Mouse (Mus musculus): Measurements from ENCODE around the gene Adprhl1. TPM values are rescaled to one million over a fixed set of nuclear protein-coding genes. Genes with fewer than 3 reads are reported as not detected.

The Adprhl1 gene
- polyA plus RNA-seq, 1 experiment from 2014 or later = 0.70 TPM

GRCm38 (mm10) chr8:13224426-13224825 lies 29.5 kb downstream of the Adprhl1 start:
- H3K27ac ChIP-seq (replicated peaks) = no peak overlapping the region
- peaks cover 13% of the 10 kb centered on the region for H3K4me1 ChIP-seq
- WGBS = 85% methylated on average over 9 of the region's 9 CpGs
- DNase-seq (ENCODE audit: low spot score) = no peak
- no peaks in the 10 kb centered on the region for H3K27me3 ChIP-seq (replicated peaks; ENCODE audit: low read depth, poor library complexity, severe bottlenecking)
- no peaks in the 10 kb centered on the region for H3K9me3 ChIP-seq
- no peaks in the 10 kb centered on the region for H3K36me3 ChIP-seq (replicated peaks)
- H3K4me3 ChIP-seq = no peak overlapping the region

GRCm38 (mm10) chr8:13218441-13218840 lies 35.5 kb downstream of the Adprhl1 start:
- WGBS = 85% methylated on average over 4 of the region's 4 CpGs
- Histone ChIP-seq H3K27ac (replicated peaks) (no peak overlapping the region), H3K36me3 (replicated peaks) (no peaks in the 10 kb centered on the region), H3K27me3 (replicated peaks; ENCODE audit: low read depth, poor library complexity, severe bottlenecking) (no peaks in the 10 kb centered on the region), H3K9me3 (no peaks in the 10 kb centered on the region), H3K4me3 (no peak overlapping the region), H3K4me1 (peaks cover 14% of the 10 kb centered on the region)
- no peak for DNase-seq (ENCODE audit: low spot score)

- Histone ChIP-seq H3K36me3 (replicated peaks) (no peaks in the 10 kb centered on the region), H3K27me3 (replicated peaks; ENCODE audit: low read depth, poor library complexity, severe bottlenecking) (no peaks in the 10 kb centered on the region), H3K4me1 (peaks cover 18% of the 10 kb centered on the region), H3K9me3 (no peaks in the 10 kb centered on the region), H3K4me3 (no peak overlapping the region), H3K27ac (replicated peaks) (no peak overlapping the region)
- DNase-seq (ENCODE audit: low spot score) = no peak
Observed at GRCm38 (mm10) chr8:13217986-13218385, 36.0 kb downstream of the Adprhl1 start.

- H3K9me3 ChIP-seq = no peaks in the 10 kb centered on the region
- no peaks in the 10 kb centered on the region for H3K27me3 ChIP-seq (replicated peaks; ENCODE audit: low read depth, poor library complexity, severe bottlenecking)
- no peak overlapping the region for H3K4me3 ChIP-seq
- no peaks in the 10 kb centered on the region for H3K36me3 ChIP-seq (replicated peaks)
- no peak for DNase-seq (ENCODE audit: low spot score)
- no peak overlapping the region for H3K27ac ChIP-seq (replicated peaks)
- 68% methylated on average over 5 of the region's 5 CpGs for WGBS
- H3K4me1 ChIP-seq = peaks cover 19% of the 10 kb centered on the region
Observed at GRCm38 (mm10) chr8:13217093-13217492, 36.9 kb downstream of the Adprhl1 start.

GRCm38 (mm10) chr8:13216386-13216785 lies 37.6 kb downstream of the Adprhl1 start:
- Histone ChIP-seq H3K27me3 (replicated peaks; ENCODE audit: low read depth, poor library complexity, severe bottlenecking) (no peaks in the 10 kb centered on the region), H3K9me3 (no peaks in the 10 kb centered on the region), H3K27ac (replicated peaks) (no peak overlapping the region), H3K36me3 (replicated peaks) (no peaks in the 10 kb centered on the region), H3K4me1 (peaks cover 19% of the 10 kb centered on the region), H3K4me3 (no peak overlapping the region)
- WGBS = 80% methylated on average over 8 of the region's 8 CpGs
- no peak for DNase-seq (ENCODE audit: low spot score)

- Histone ChIP-seq H3K36me3 (replicated peaks) (no peaks in the 10 kb centered on the region), H3K27ac (replicated peaks) (peak overlapping the region; percentile 27; the same call in 1 of the 2 replicates), H3K4me3 (peak overlapping the region; percentile 34; the same call in 1 of the 2 replicates), H3K27me3 (replicated peaks; ENCODE audit: low read depth, poor library complexity, severe bottlenecking) (no peaks in the 10 kb centered on the region), H3K4me1 (peaks cover 12% of the 10 kb centered on the region), H3K9me3 (no peaks in the 10 kb centered on the region)
- 23% methylated on average over 10 of the region's 10 CpGs for WGBS
- peak; percentile 87 for DNase-seq (ENCODE audit: low spot score)
Observed at GRCm38 (mm10) chr8:13213479-13214268, 40.3 kb downstream of the Adprhl1 start.

GRCm38 (mm10) chr8:13209770-13210169 lies 44.2 kb downstream of the Adprhl1 start:
- WGBS = 81% methylated on average over 1 of the region's 1 CpGs
- H3K27me3 ChIP-seq (replicated peaks; ENCODE audit: low read depth, poor library complexity, severe bottlenecking) = no peaks in the 10 kb centered on the region

GRCm38 (mm10) chr8:13208627-13209355 lies 45.2 kb downstream of the Adprhl1 start:
- Histone ChIP-seq H3K4me1 (peaks cover 9% of the 10 kb centered on the region), H3K27ac (replicated peaks) (no peak overlapping the region), H3K36me3 (replicated peaks) (no peaks in the 10 kb centered on the region), H3K4me3 (no peak overlapping the region), H3K27me3 (replicated peaks; ENCODE audit: low read depth, poor library complexity, severe bottlenecking) (0 out of 2 replicates have a peak, but pooled peaks cover 5% of the 10 kb centered on the region), H3K9me3 (no peaks in the 10 kb centered on the region)
- 53% methylated on average over 6 of the region's 6 CpGs for WGBS
- no peak for DNase-seq (ENCODE audit: low spot score)

More at GRCm38 (mm10) chr8:13209770-13210169, 44.2 kb downstream of the Adprhl1 start:
- no peaks in the 10 kb centered on the region for H3K9me3 ChIP-seq
- H3K36me3 ChIP-seq (replicated peaks) = no peaks in the 10 kb centered on the region
- no peak overlapping the region for H3K4me3 ChIP-seq
- H3K27ac ChIP-seq (replicated peaks) = no peak overlapping the region
- no peak for DNase-seq (ENCODE audit: low spot score)
- H3K4me1 ChIP-seq = peaks cover 12% of the 10 kb centered on the region

GRCm38 (mm10) chr8:13206290-13206689 lies 47.7 kb downstream of the Adprhl1 start:
- H3K9me3 ChIP-seq = no peaks in the 10 kb centered on the region
- no peak for DNase-seq (ENCODE audit: low spot score)
- H3K27ac ChIP-seq (replicated peaks) = no peak overlapping the region
- peaks cover 2% of the 10 kb centered on the region; the same call in 1 of the 2 replicates for H3K4me1 ChIP-seq
- H3K36me3 ChIP-seq (replicated peaks) = no peaks in the 10 kb centered on the region
- WGBS = 42% methylated on average over 5 of the region's 5 CpGs
- peaks cover 29% of the 10 kb centered on the region for H3K27me3 ChIP-seq (replicated peaks; ENCODE audit: low read depth, poor library complexity, severe bottlenecking)
- no peak overlapping the region for H3K4me3 ChIP-seq

- Histone ChIP-seq H3K27ac (replicated peaks) (no peak overlapping the region), H3K27me3 (replicated peaks; ENCODE audit: low read depth, poor library complexity, severe bottlenecking) (peaks cover 39% of the 10 kb centered on the region), H3K4me3 (no peak overlapping the region), H3K36me3 (replicated peaks) (no peaks in the 10 kb centered on the region), H3K4me1 (peaks cover 11% of the 10 kb centered on the region; the same call in 1 of the 2 replicates), H3K9me3 (no peaks in the 10 kb centered on the region)
- 85% methylated on average over 5 of the region's 5 CpGs for WGBS
- DNase-seq (ENCODE audit: low spot score) = no peak
Observed at GRCm38 (mm10) chr8:13205311-13205710, 48.7 kb downstream of the Adprhl1 start.

GRCm38 (mm10) chr8:13204371-13205140 lies 49.4 kb downstream of the Adprhl1 start:
- peaks cover 18% of the 10 kb centered on the region for H3K4me1 ChIP-seq
- DNase-seq (ENCODE audit: low spot score) = no peak
- peaks cover 46% of the 10 kb centered on the region for H3K27me3 ChIP-seq (replicated peaks; ENCODE audit: low read depth, poor library complexity, severe bottlenecking)
- no peaks in the 10 kb centered on the region for H3K9me3 ChIP-seq
- no peak overlapping the region for H3K27ac ChIP-seq (replicated peaks)
- WGBS = 70% methylated on average over 12 of the region's 12 CpGs
- no peaks in the 10 kb centered on the region for H3K36me3 ChIP-seq (replicated peaks)
- no peak overlapping the region for H3K4me3 ChIP-seq

GRCm38 (mm10) chr8:13203472-13203871 lies 50.5 kb downstream of the Adprhl1 start:
- H3K9me3 ChIP-seq = no peaks in the 10 kb centered on the region
- no peak for DNase-seq (ENCODE audit: low spot score)
- H3K4me1 ChIP-seq = peaks cover 21% of the 10 kb centered on the region
- peaks cover 57% of the 10 kb centered on the region for H3K27me3 ChIP-seq (replicated peaks; ENCODE audit: low read depth, poor library complexity, severe bottlenecking)
- WGBS = 71% methylated on average over 1 of the region's 1 CpGs
- no peak overlapping the region for H3K4me3 ChIP-seq
- H3K36me3 ChIP-seq (replicated peaks) = no peaks in the 10 kb centered on the region
- H3K27ac ChIP-seq (replicated peaks) = no peak overlapping the region
